Mouse (Mus musculus): ENCODE results near the gene Pmfbp1.

DNA sequence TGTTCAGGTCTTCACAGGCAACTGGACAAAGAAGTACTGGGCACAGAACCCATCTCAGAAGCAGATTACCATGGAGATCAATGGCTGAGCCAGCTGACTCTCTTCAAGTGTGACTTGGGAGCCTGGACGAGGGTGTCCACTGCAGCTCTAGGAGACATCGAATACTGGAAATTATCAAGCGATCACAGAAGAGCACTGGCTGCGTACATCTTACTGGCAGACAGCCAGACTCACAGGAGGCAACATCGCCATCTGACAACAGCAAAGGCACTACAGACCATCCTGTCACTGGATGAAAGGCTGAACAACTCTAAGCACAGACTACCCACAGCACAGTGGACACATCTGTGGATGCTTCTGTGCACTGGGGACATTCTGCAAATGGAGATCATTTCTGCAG, 98.3 kb downstream of the Pmfbp1 start:
- TF ChIP-seq CTCF (IDR thresholded peaks at IDR 0.05; ENCODE audit: borderline replicate concordance, extremely low read depth, insufficient read depth, insufficient read length): no peak
- no peak for TF ChIP-seq POLR2A (IDR thresholded peaks at IDR 0.05; ENCODE audit: borderline replicate concordance, extremely low read depth, insufficient read depth, insufficient read length, poor library complexity, severe bottlenecking)
